9 mouse cellular contexts compared by ENCODE assay signal in genomic region chr12:45929760-45930150, GRCm38 (mm10).
DNase-seq lines count a peak whose midpoint lies in the region; ATAC-seq and TF ChIP-seq lines count a peak whose summit lies in the region.
"Had no signal": no experiment of that assay in that cellular context is flagged by ENCODE, and none has a peak within 500 bp of the region (broad histone marks: within the 10 kb centered on the region; RNA-seq: fewer than 3 reads in every experiment).

No protein-coding gene starts in this region.

- H3K27ac ChIP-seq in hindbrain, embryonic 14.5 days, result peak overlapping the region; percentile 81
- H3K27ac ChIP-seq in midbrain, postnatal 0 days (ENCODE audit: low read depth, low read length), result peak overlapping the region; percentile 55
- H3K27ac ChIP-seq: embryonic facial prominence, embryonic 15.5 days had no signal

- H3K4me1 ChIP-seq in hindbrain, embryonic 14.5 days (replicated peaks; ENCODE audit: control insufficient read depth, insufficient read depth, low read length), result peaks cover 11% of the 10 kb centered on the region; the same call in 1 of the 2 replicates
- H3K4me1 ChIP-seq in midbrain, postnatal 0 days (ENCODE audit: insufficient read depth, low read length), result no peaks in the 10 kb centered on the region
- H3K4me1 ChIP-seq: embryonic facial prominence, embryonic 15.5 days had no signal

- 39% methylated on average over 3 of the region's 3 CpGs for WGBS in hindbrain, embryonic 14.5 days
- WGBS in midbrain, postnatal 0 days, result 35% methylated on average over 3 of the region's 3 CpGs

- no peaks in the 10 kb centered on the region for H3K36me3 ChIP-seq in hindbrain, embryonic 14.5 days (replicated peaks; ENCODE audit: control insufficient read depth, insufficient read depth)
- no peaks in the 10 kb centered on the region for H3K36me3 ChIP-seq in midbrain, postnatal 0 days (ENCODE audit: insufficient read depth, low read length)
- H3K36me3 ChIP-seq: embryonic facial prominence, embryonic 15.5 days had no signal

- peak; percentile 2 for DNase-seq in adrenal gland, adult 2 months
- no peak for DNase-seq in adrenal gland, adult 8-10 months
- DNase-seq in 3T3-L1 (ENCODE audit: low read depth, low spot score), result peak; percentile 30
- DNase-seq in cerebellum, postnatal 14 days, result peak; percentile 48 to 53
- peak; percentile 75 for DNase-seq in hindbrain, embryonic 14.5 days (ENCODE audit: low spot score)
- peak; percentile 83 for DNase-seq in midbrain, postnatal 0 days (ENCODE audit: low spot score)
- DNase-seq in urinary bladder, postnatal 14 days (ENCODE audit: low spot score), result no peak
- DNase-seq in thymus, postnatal 25 days, result no peak

- peak; percentile 64; the same call in 1 of the 2 replicates for ATAC-seq in hindbrain, embryonic 14.5 days (ENCODE audit: low FRiP score)
- ATAC-seq in midbrain, postnatal 0 days (ENCODE audit: low FRiP score), result peak; percentile 82

- H3K4me3 ChIP-seq in hindbrain, embryonic 14.5 days (replicated peaks; ENCODE audit: low read length), result no peak overlapping the region
- H3K4me3 ChIP-seq in midbrain, postnatal 0 days (ENCODE audit: low read depth, low read length), result no peak overlapping the region
- H3K4me3 ChIP-seq: embryonic facial prominence, embryonic 15.5 days had no signal

- TF ChIP-seq CTCF in midbrain, postnatal 0 days (IDR thresholded peaks at IDR 0.05), result peak; percentile 82

- no peak overlapping the region for H3K4me2 ChIP-seq in hindbrain, embryonic 14.5 days (replicated peaks)
- H3K4me2 ChIP-seq in midbrain, postnatal 0 days (ENCODE audit: low read depth, low read length, poor library complexity, severe bottlenecking), result no peak overlapping the region
- H3K4me2 ChIP-seq: embryonic facial prominence, embryonic 15.5 days had no signal

- no peak overlapping the region for H3K9ac ChIP-seq in hindbrain, embryonic 14.5 days
- no peak overlapping the region for H3K9ac ChIP-seq in midbrain, postnatal 0 days (replicated peaks; ENCODE audit: low read length, poor library complexity, severe bottlenecking)
- H3K9ac ChIP-seq: embryonic facial prominence, embryonic 15.5 days had no signal

- no peaks in the 10 kb centered on the region for H3K27me3 ChIP-seq in hindbrain, embryonic 14.5 days (ENCODE audit: control insufficient read depth, insufficient read depth, low read length)
- no peaks in the 10 kb centered on the region for H3K27me3 ChIP-seq in midbrain, postnatal 0 days (ENCODE audit: insufficient read depth, low read length)
- H3K27me3 ChIP-seq: embryonic facial prominence, embryonic 15.5 days had no signal

- H3K9me3 ChIP-seq in hindbrain, embryonic 14.5 days (ENCODE audit: control insufficient read depth, low read length), result no peaks in the 10 kb centered on the region
- H3K9me3 ChIP-seq in midbrain, postnatal 0 days (ENCODE audit: low read length), result no peaks in the 10 kb centered on the region
- H3K9me3 ChIP-seq: embryonic facial prominence, embryonic 15.5 days had no signal

Comparison
In these comparisons a context has a peak if more than half of its experiments do, and no peak if none do; other contexts are left out.
1. DNase-seq: peak in adrenal gland, adult 2 months (single experiment), 3T3-L1 (single experiment), cerebellum, postnatal 14 days (2 of 2), hindbrain, embryonic 14.5 days (single experiment) and midbrain, postnatal 0 days (single experiment); none in adrenal gland, adult 8-10 months (single experiment), urinary bladder, postnatal 14 days (single experiment) and thymus, postnatal 25 days (single experiment).